Mouse (Mus musculus) brain, embryonic 18.5 days (tissue): ENCODE results near the gene Slc25a34.
A peak's percentile ranks its signal among the peaks of the same experiment; 100 is the strongest.

ENCODE experiments used
- DNase-seq: peaks from one replicate; pipeline ENCODE4 v3.0.0-alpha.2; 2012; ENCODE audit warnings: low read depth, low spot score

Gene Slc25a34

DNA sequence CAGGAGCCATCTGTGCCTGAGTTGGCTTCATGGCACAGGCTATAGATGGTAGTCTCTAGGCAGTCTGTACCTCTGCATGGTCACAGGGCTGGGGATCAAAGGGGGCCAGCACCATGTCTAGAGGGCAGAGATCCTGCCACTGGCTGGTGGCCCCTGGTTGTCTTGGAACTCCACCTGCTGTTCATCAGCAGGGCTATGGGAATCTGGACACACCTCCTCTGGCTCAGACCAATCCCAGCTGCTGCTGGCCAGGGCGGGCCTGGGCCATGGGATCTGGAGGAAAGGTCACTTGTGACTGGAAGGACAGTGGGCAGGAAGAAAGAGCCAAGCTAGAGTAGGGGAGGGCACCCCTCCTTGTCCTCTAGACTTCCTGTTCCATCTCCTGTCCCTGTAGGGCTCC lies at the start of gene Slc25a34:
Slc25a34 (minus strand) TSS at position 156 of the 400 bp plus-strand sequence.
- no peak for DNase-seq

DNA sequence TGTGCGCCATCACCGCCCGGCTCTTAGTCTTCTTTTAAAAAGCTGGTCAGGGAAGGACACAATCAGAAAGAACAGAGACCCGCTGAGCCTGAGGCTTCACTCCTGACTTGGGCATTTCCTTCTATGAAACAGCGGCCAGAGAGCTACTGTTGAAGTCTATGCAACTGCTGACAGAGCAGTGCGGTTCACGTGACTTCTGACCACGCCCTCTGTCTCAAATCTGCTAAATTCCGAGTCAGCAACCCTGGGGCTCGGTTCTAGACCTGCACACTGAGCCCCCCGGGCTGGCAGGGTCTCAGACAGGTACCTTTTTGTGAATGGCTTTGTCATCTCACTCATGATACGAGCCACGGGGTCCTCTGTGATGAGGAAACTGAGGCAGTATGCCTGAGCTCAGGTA lies 48.7 kb upstream of the Slc25a34 start:
- no peak for DNase-seq

DNA sequence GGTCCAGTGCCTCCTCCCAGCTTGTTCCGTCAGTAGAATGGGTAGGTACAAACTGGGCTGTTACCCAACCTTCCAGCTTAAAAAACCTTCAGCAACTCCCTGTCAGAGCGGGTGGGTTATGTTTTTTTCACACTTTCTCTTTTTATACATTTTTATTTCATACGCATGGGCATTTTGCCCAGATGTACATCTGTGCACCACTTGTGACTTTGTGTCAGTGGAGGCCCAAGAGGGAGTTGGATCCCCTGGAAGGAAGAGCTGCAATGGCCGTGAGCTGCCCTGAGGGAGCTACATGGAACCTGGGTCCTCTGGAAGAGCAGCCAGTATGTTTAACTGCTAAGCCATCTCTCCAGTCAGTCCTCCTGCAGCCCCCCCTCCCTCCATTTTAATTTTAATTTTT lies 47.8 kb upstream of the Slc25a34 start:
- DNase-seq: no peak

DNA sequence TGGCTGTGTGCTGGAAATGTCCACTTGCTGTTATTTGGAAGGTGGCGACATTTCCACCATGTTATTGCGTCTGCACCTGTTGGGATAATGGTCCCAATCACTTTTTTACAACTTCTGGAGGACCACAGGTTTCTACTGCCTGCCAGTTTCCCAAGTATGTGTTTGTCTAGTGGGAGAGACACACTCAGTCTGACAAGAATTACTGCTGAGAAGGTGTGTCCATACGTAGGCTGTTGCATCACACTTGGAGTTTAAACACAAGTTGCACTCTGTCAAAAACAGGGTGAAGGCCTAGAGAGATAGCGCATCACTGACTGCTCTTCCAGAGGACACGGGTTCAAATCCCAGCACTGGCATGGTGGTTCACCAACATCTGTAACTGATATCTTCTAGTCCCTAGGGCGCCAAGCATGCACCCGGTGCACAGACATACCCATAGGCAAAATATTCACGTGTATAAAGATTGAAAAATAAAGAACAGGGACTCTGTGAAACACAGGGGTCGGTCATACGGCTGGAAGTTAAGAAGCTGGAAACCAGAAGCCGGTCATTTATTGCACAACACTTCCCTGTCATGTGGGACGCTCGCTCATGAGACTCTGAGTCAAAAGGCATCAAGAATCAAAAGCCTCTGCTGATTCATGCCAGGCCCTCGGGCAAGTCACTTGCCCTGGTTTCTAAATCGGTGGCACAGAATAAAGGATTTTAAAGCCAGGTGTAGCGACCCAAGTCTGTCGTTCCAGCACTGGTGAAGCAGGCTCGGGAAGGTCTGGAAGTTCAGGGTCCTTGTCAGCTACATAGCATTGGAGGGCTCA lies 46.5 kb upstream of the Slc25a34 start:
- no peak for DNase-seq

DNA sequence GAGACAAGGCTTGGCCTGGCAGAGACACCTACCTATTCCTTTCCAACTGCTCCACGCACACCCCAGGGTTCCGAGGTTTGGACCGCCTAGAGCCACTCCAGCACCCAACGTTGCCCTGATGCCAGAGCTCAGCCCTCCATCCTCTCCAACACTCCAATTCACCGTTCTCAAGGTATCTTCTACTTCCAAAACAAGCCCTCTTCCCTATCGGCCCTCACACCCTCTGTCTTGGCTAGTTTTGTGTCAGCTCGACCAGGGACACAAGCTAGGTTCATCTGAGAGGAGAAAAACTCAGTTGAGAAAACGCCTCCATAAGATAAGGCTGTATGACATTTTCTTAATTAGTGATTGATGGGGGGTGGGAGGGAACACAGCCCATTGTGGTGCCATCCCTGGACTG lies 41.2 kb upstream of the Slc25a34 start, which contains the start of gene Plekhm2:
Plekhm2 (minus strand) TSS at position 101 of the 400 bp plus-strand sequence.
- DNase-seq: no peak

DNA sequence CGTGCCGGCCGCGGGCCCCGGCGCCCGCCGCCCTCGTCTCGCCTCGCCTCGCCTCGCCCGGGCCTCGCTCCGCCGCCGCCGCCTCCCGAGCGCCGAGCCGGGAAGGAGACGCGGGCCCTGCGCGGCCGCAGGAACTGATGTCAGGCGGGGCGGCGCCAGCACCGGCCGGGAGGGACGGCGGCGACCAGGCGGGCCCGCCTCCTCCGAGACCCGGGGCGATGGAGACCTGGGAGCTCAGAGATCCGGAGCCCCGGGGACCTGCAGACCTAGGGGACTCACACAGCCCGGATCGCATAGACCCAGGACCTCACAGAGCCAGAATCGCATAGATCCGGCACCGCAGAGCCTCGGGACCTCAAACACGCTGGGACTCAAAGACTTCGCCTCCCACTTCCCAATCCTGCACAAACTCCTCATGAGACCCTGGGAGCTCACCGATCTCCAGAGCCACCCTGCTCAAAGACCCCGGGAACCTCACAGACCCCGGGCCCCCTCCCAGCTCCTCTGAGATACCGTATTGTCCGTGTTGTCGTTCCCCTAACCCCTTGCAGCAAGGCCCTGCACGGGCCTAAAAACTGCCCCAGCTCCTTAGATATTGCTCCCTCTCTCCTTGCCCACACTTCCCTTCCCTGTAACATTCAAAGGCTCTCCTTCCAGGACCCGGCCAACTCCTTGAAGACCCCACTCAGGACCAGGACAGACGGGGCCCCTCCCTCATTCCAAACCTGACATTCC lies 40.6 kb upstream of the Slc25a34 start:
- peak; percentile 22 for DNase-seq

DNA sequence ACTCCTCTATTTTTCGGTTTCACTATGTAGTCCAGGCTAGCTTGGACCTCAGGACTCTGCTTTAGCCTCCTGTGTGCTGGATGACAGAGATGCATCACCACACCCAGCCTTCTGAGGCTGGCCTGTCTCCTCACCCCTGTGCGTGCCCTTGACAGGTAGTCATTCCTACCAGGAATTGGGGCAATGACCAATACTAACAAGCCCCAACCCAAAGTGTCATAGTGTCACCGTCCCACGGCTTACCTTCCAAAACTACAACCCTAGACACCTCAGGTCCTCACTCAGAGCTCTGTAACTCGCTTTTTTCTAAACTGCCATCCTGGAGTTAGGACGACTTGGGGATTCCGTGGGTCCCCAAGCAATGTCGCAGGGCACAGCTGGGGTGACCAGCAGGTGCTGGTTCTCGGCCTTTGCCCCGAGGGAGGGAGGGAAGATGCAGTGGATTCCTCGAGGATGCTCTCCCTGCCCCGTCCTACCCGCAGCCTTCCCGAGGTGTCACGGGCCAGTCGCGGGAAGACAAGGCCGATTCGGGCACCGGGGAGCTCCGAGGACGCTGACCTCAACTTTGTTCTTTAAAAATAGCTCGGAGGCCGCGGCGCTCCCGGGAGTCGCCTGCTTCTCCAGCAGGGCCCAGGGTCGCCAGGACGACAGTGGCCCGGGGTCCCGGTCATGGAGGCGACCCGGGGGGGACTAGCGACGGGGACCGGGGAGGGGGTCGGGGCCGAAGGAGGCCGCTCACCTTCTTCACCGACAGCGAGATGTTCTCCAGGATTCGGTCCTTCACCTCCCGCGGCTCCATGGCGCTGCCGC lies 39.7 kb upstream of the Slc25a34 start:
- DNase-seq: no peak

DNA sequence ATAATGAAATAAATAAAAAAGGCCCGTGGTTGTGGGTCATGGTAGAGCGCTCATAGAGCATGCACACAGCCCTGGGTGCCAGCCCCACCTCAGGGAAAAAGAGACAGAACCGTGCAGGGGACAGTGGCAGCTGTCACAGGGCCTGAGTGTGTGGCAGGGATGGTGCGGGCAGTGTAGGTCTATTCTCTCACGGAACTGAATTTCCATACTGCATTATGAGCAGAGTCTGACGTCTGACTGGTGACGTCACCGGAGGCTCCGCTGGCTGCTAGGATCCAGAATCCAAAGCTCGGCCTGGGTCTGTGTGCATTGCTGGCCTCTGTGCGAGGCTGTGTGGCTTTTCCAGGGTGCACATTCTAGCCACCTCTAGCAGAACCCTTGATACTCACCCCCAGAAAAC lies 37.3 kb upstream of the Slc25a34 start:
- DNase-seq: no peak

DNA sequence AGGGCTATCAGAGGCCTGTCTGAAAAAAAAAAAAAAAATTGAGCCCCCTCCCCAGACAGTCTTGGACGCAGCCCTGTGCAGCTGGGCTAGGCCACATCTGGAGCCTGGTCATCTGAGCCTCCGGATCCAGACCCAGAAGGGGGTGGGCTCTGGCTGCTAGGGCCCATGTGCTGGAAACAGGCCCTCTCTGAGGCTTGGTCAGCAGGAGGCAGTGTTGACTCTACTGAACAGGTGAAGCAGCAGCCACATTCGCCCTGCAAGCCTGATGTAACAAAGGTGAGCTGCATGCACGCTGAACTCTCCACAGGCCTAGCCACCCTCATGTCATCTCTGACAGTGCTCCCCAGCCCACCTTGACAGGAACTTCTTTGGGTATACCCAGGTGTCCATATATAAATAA lies 36.1 kb upstream of the Slc25a34 start:
- no peak for DNase-seq

DNA sequence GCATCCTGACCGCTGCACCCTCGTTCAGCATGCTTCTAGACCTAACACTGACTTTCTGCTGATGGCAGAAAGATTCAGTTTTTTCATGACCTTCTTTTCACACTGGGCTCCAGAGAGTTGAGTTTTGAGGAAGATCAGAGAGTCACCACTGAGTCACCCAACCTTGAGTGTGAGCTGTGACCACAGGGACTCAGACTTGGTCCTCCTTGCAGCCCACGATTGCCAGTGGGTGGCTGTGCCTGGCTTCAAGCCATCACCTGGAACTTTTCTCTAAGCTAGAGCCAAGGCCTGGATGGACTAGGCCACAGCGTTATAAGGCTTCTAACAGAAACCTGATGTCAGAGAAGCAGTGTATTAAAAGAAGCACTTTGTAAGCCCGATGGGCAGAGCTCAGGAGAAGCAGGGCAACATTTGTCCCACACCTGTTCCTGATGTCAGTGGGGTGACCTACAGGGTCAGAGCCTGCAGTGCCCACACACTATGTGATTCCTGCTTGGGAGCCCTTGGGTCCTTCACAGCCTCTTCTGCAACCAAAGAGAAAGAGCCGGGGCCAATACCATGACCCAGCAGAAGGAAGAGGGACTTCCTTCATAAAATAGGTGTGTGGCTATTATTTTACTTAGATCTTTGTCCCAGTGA lies 35.3 kb upstream of the Slc25a34 start:
- no peak for DNase-seq

DNA sequence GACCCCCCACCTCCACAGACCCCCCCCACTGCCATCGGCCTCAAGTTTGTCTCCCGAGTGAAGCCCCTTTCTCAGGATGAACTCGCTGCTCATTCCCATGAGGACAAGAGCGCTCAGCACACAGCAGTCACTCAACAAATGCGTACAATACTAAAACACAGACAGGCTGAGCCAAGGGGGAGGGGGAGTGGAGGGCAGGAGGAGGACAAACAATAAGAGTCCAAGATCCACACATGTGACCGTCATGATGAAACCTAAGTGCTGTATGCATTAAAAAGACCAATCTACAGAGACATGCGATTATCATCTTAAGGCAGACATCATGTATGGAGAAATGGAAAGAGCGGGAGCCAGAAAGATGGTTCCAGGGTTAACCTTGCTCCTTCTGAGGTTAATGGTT lies 33.3 kb upstream of the Slc25a34 start:
- DNase-seq: no peak

DNA sequence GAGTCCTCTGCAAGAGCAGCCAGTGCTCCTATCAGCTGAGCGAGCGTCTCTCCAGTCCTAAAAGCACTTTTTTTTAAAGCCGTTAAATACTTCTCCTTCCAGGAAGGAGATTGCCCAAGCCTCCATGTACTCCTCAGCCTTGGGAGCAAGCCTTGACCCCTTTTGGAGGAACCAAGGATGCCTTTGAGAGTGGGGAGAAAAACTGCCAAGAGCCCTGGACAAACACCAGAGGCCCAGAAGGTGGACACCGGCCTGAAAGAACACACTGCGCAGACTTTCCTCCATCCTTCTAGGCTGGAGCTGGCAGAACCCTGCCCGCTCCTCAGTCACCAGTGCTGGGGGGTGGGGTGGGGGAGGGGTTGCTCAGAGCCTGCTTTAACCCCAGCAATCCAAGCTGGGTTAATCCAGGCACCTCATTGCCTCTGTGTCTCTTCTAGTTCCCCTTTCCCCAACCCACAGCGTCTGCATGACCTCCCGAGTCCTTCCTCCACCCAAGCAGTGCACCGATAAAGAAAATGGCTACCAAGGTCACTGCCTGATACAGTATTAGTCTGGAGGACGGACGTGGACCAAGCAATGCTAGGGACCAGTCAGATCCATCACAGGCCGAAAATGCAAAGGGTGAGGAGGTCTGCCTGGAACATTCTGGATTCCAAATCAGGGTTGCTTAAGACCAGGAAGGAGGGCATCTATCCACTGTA lies 32.4 kb upstream of the Slc25a34 start:
- DNase-seq: no peak

DNA sequence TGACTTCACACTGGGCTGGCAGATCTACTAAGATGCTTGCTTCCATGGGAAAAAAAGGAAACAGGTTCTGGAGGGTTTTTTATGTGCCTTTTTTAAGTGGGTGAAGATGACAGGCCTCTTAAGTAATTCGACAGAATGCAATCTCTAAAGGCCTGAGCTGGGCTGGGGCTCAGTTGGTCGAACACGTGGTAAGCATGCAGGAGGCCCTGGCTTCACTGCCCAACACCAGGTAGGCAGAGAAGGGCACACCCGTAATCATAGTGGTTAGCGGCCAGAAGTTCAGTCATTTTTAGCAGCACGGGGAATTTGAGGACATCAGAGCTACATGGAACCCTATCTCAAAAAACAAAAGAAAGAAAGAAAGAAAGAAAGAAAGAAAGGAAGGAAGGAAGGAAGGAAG lies 30.9 kb upstream of the Slc25a34 start:
- no peak for DNase-seq

DNA sequence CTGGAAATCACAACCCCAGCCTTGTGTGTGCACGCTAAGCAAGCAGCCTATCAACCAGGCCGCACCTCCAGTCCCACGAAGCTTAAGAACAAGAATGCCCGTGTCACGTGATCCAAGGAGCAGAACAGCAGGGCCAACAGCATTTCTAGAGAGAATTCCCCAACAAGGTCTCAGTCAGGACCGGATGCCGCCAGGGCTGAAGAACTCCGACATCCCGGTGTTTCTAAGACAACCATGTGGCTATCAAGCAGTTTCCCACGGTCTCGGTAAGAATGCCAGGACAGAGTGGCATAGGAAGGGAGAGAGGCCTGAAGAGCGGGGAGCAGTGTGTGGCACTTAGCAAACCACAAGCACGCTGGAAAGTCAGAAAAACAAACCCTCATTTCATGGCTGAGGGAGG lies 30.2 kb upstream of the Slc25a34 start:
- DNase-seq: no peak

DNA sequence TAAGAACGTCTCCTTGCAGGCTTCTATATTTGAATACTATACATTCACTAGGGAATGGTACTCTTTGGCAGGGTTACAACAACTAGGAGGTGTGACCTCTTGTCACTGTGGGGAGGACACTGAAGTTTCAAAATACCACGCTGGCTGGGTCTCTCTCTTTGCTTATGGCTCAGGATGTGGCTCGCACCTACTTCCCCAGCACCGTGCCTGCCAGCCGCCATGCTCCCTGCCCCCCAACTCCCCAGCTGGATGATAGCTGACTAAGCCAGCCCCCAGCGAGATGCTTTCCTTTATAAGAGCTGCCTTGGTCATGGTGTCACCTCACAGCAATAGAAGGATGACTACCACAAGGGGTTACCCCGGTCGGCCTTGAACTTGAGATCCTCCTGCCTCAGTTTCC lies 29.4 kb upstream of the Slc25a34 start:
- no peak for DNase-seq

DNA sequence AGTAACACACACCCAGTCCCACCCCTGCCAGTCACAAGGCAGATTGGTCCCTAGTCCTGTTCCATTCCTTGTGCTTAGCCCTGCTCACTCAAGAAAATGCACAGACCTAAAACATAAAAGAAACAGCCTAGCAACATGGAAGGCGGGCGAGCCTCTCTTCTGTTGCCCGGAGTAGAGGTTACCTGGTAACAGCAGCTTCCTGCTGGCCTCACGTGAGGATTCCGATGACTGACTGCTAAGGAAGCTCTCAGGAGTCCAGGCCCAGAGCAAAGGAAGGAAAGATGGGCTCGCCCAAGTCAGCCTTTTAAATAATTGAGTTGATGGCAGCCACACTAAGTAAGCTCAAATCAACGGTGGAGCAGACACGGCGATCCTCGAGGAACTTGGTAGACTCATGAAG lies 28.3 kb upstream of the Slc25a34 start:
- no peak for DNase-seq

DNA sequence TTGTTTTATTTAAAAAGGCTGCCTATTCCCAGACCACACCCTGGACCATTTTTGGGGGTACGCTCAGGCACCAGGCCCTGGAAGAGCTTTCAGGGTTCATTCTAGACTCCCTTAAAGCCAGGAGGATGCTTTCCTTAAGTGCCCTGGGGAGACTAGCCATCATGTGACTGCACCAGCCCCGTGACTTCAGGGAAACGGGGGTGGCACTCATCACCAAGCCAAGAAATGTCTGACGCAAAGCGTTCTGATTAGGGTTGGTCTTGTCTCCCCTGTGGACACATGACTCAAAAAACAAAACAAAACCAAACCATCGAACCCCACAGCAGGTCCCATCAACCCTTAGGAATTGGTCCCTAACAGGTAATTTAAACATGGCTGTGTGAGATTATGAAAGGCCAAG lies 27.7 kb upstream of the Slc25a34 start:
- DNase-seq: no peak

DNA sequence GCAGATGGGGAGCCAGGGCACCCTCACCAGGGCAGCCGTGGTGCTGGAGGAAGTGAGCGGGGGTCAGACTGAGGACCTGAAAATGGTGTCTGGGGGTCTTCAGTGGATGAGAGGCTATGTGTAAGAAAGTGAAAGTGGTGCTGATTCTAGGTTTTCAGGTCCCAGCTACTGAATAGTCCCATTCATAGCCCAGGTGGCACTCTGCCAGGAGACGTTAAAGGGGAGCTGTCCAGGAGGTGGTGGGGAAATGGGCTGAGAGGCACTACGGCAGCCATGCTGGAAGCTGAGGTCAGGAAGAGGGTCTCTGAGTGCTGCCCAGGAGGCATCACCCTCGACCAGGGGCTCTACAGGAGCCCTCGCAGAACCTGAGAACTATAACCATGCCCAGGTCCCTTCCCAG lies 25.6 kb upstream of the Slc25a34 start:
- no peak for DNase-seq

DNA sequence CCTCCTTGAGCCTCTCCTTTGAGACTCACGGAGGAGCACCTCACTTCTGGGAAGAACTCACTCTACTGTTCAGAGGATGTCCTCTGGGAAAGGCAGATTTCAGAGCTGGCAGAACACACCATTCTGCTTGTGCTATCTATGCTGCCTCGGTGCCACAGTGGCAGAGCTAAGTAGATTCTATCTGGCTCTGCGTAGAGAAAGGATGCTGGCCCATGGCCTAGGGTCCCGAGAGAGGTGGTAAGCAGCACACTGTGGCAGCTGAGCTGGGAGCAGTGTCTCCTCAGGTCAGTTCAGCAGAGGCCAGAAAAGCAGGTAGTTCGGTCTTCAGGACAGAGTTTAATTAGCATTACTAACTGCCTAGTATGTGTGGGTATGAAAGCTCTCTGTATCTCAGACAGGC lies 24.6 kb upstream of the Slc25a34 start:
- no peak for DNase-seq

DNA sequence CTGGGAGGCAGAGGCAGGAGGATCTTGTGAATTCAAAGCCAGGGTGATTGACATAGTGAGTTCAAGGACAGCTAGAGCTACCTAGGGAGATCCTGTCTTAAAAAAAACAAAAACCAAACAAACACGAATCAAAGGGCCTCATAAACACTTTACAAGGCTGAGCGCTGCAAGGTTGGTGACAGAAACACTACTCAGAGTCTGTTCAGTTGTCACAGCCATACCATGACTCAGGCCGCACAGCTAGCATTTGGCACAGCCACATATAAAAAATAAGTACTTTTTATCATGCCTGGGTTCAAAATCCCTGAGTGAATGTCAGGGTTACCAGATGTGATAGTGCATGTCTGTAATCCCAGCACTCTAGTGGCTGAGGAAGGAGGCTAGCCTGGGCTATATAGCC lies 23.6 kb upstream of the Slc25a34 start:
- no peak for DNase-seq

DNA sequence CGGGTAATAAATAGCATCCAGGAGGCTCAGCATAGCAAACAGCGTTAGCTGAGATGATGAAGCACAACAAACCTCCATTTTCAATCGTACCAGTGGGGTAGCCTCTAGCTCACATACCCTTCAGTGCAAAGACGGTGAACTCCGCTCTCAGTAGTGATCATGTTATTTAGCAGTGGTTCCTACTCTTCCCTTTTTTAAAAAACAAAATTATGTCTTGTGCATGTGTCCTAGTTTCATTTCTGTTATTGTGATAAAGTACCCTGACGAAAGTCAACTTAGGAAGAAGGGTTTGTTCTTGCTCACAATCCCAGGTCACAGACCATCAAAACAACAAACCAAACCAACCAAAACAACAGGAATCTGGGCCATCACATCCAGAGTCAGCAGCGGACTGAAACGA lies 22.4 kb upstream of the Slc25a34 start:
- DNase-seq: no peak
